Mouse (Mus musculus) hindbrain, embryonic 14.5 days (tissue): ENCODE data around the gene Apol6. TPM values are rescaled to one million over a fixed set of nuclear protein-coding genes. Genes with fewer than 3 reads are reported as not detected.

Experiments used
- ATAC-seq: fragments of 200-750 bp; cut with Nextera tagmentation; 2 replicates; pipeline ENCODE4 v1.8.0; 2017; ENCODE audit warnings: moderate number of reproducible peaks, mild to moderate bottlenecking, moderate TSS enrichment, moderate library complexity; ENCODE audit not compliant: low FRiP score
- DNase-seq: peaks from one replicate; pipeline ENCODE4 v3.0.0-alpha.2; 2015; ENCODE audit warnings: low spot score
- H3K27ac ChIP-seq: fragments of 300-500 bp; sonication (generic); 2 replicates; pipeline ENCODE4 v1.5.1; 2014; ENCODE audit warnings: mild to moderate bottlenecking, moderate library complexity
- H3K27me3 ChIP-seq: fragments of 300-500 bp; sonication (generic); 2 replicates; pipeline ENCODE4 v1.6.1; 2014; ENCODE audit warnings: mild to moderate bottlenecking, low read length, mixed read lengths; ENCODE audit not compliant: control insufficient read depth, insufficient read depth
- H3K36me3 ChIP-seq: fragments of 300-500 bp; sonication (generic); replicated peaks from 2 replicates; pipeline ENCODE4 v1.6.1; 2014; ENCODE audit not compliant: control insufficient read depth, insufficient read depth
- H3K4me1 ChIP-seq: fragments of 300-500 bp; sonication (generic); replicated peaks from 2 replicates; pipeline ENCODE4 v1.6.1; 2014; ENCODE audit warnings: antibody characterized with exemption, low read length, mixed read lengths; ENCODE audit not compliant: control insufficient read depth, insufficient read depth
- H3K4me2 ChIP-seq: fragments of 300-500 bp; sonication (generic); replicated peaks from 2 replicates; pipeline ENCODE4 v1.6.1; 2014; ENCODE audit warnings: mild to moderate bottlenecking, moderate library complexity
- H3K4me3 ChIP-seq: fragments of 300-500 bp; sonication (generic); replicated peaks from 2 replicates; pipeline ENCODE4 v1.5.1; 2014; ENCODE audit warnings: mild to moderate bottlenecking, low read length
- H3K9ac ChIP-seq: fragments of 300-500 bp; sonication (generic); 2 replicates; pipeline ENCODE4 v1.6.1; 2014
- H3K9me3 ChIP-seq: fragments of 300-500 bp; sonication (generic); 2 replicates; pipeline ENCODE4 v1.6.1; 2016; ENCODE audit warnings: low read length; ENCODE audit not compliant: control insufficient read depth
- WGBS: fragments of 180-500 bp; shearing (Covaris S2); extraction: QIAGEN DNeasy Blood & Tissue Kit; methylation state at CpG from one replicate; pipeline ENCODE4 v1.1.7; 2014; 5-methylcytosine and 5-hydroxymethylcytosine counted together
- polyA plus RNA-seq: library from polyadenylated mRNA; unstranded; fragments of >200 nt; fragmentation: Nextera tagmentation; extraction: Ambion mirVana; gene quantifications from 2 replicates; pipeline ENCODE4 v1.2.1, GENCODE M21; 2014

Gene Apol6
- polyA plus RNA-seq, 1 experiment from 2014 or later, result not detected

DNA sequence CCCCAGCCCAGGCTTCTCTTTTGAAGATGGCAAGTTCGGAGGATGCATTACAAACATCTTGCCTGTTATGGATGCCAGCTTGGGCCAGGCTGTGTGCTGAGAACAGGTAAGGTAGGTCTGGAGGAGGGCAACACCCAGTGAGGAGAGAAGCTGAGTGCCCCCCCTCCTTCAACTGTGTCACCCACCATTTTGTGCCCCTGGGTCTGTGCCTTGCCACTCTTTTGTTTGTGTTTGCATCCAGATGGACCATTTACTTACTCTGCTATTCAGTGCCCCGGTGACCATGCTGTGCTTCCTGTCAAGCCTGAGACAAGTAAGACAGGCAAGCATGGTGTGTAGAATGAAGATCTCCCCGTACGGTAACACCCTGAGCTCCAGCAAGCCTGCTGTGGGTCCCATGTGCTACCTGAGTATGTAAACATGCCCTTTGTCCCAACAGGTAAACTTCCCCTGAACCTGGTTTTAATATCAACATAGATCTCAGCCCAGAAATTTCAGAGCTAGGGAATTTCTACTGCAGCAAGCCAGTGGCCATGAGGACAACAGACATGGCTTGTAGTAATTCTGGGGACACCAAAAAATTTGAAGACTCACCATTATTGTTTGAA is 28.1 kb downstream of the Apol6 start:
- Histone ChIP-seq H3K36me3 (peaks cover 17% of the 10 kb centered on the region), H3K27ac (no peak overlapping the region), H3K27me3 (no peaks in the 10 kb centered on the region), H3K4me3 (no peak overlapping the region), H3K4me2 (no peak overlapping the region), H3K9me3 (no peaks in the 10 kb centered on the region), H3K9ac (no peak overlapping the region), H3K4me1 (0 out of 2 replicates have a peak, but pooled peaks cover 4% of the 10 kb centered on the region)
- no peak for ATAC-seq
- DNase-seq, result no peak
- 53% methylated on average over 4 of the region's 4 CpGs for WGBS

DNA sequence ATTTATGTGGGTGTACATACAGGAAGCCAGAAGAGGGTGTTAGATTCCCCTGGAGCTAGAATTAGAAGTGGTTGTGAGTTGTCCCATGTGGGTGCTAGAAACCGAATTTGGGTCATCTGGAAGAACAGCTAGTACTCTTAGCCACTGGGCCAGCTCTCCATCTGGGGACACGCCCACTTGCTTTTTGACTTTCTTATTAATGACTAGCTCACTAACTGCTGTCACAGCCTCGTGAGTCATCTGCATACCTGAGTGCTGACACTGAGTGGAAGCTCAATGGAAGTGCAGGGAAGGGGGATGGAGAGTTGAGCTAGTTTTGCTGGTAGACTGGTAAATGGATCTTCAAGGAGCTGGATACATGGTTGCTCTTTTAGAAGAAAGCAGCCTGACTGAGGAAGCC is 32.0 kb downstream of the Apol6 start:
- H3K36me3 ChIP-seq, result peaks cover 50% of the 10 kb centered on the region
- no peaks in the 10 kb centered on the region for H3K9me3 ChIP-seq
- H3K4me3 ChIP-seq, result no peak overlapping the region
- no peaks in the 10 kb centered on the region for H3K27me3 ChIP-seq
- H3K4me2 ChIP-seq, result no peak overlapping the region
- no peak overlapping the region for H3K27ac ChIP-seq
- ATAC-seq, result no peak
- no peaks in the 10 kb centered on the region for H3K4me1 ChIP-seq
- H3K9ac ChIP-seq, result no peak overlapping the region
- no peak for DNase-seq
- WGBS, result 79% methylated on average over 3 of the region's 3 CpGs

DNA sequence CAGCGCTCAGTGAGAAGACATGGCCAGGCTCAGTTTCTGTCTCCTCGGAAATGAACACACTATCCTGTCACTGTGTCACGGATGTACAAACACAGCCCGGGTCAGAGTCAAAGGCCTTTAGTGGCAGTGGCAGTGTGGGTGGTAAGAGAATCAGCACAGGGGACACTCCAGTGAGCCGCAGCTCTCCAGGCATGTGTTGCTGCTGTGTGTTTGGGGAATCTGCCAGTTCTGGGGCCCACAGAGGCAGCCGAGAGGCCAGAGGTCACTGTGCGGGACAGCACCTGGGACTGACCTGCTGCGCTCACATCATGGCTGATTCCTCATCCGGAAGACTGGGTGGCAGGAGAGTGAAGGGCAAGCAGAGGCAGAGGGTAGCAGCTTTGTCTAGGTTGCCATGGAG is 33.4 kb downstream of the Apol6 start:
- no peak overlapping the region for H3K4me2 ChIP-seq
- no peaks in the 10 kb centered on the region for H3K9me3 ChIP-seq
- H3K9ac ChIP-seq, result no peak overlapping the region
- H3K4me3 ChIP-seq, result no peak overlapping the region
- no peaks in the 10 kb centered on the region for H3K4me1 ChIP-seq
- DNase-seq (no peak), ATAC-seq (no peak)
- WGBS, result 90% methylated on average over 9 of the region's 9 CpGs
- no peaks in the 10 kb centered on the region for H3K27me3 ChIP-seq
- peaks cover 63% of the 10 kb centered on the region for H3K36me3 ChIP-seq
- H3K27ac ChIP-seq, result no peak overlapping the region

- Histone ChIP-seq H3K9ac (no peak overlapping the region), H3K27ac (no peak overlapping the region), H3K4me1 (no peaks in the 10 kb centered on the region), H3K27me3 (no peaks in the 10 kb centered on the region), H3K9me3 (no peaks in the 10 kb centered on the region), H3K4me2 (no peak overlapping the region), H3K4me3 (no peak overlapping the region), H3K36me3 (peaks cover 71% of the 10 kb centered on the region)
- DNase-seq (no peak), ATAC-seq (no peak)
- WGBS, result 64% methylated on average over 3 of the region's 3 CpGs
Measured at GRCm38 (mm10) chr15:77078786-77079185, 34.3 kb downstream of the Apol6 start.

DNA sequence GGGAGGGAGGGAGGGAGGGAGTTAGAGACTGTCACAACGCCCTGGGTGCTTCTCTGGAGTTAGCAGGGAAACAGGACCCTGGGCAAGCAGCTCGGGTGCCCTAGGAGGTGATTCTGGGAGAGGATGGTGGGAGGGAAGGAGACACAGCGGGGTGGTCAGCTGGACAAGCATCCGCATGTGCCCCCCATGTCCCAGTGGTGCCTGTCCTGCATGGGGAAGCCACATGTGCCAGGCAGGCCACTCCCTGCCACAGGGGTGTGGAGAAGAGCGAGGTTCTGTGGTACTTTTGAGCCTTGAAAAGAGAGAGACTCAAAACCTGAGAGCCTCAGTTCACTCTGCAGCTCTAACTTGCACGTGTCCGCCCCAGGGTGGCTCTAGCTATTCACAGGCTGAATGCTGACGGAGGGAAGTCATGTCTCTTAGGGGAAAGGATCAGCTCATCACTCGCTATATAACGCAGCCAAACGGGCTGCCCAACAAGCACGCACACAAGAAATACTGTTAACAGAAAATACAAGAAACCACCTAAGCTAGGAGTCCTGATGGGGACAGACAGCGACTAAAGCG is 34.8 kb downstream of the Apol6 start:
- H3K4me3 ChIP-seq, result no peak overlapping the region
- no peak overlapping the region for H3K9ac ChIP-seq
- H3K4me2 ChIP-seq, result no peak overlapping the region
- no peaks in the 10 kb centered on the region for H3K9me3 ChIP-seq
- H3K27ac ChIP-seq, result no peak overlapping the region
- H3K36me3 ChIP-seq, result peaks cover 76% of the 10 kb centered on the region
- no peaks in the 10 kb centered on the region for H3K4me1 ChIP-seq
- WGBS, result 59% methylated on average over 14 of the region's 14 CpGs
- no peak for DNase-seq
- no peak for ATAC-seq
- H3K27me3 ChIP-seq, result no peaks in the 10 kb centered on the region

DNA sequence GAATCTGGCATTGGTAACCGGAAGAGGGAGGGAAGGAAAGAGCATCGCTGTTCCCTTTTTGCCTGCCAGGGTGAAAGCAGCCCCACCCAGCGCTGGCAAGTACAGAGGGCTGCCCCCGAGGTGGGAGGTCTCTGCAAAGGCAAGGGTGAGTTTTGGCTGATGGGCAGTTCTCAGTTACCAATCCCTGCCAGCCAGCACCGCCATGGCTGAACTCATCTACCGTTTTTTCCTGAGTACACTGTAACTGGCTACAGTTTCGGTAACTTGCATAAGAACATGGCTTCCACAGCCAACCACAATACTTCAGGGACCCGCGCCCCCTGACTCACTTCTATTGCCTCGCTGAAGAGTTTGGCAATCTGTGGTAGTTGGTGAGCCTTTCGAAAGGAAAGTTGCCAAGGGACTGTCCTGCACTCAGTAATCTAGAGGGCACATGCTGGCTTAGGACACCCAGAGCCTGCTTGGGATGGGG is 35.4 kb downstream of the Apol6 start:
- Histone ChIP-seq H3K9ac (no peak overlapping the region), H3K27me3 (no peaks in the 10 kb centered on the region), H3K4me3 (no peak overlapping the region), H3K4me2 (no peak overlapping the region), H3K27ac (no peak overlapping the region), H3K36me3 (peaks cover 82% of the 10 kb centered on the region), H3K4me1 (no peaks in the 10 kb centered on the region), H3K9me3 (no peaks in the 10 kb centered on the region)
- DNase-seq (no peak), ATAC-seq (no peak)
- 71% methylated on average over 11 of the region's 11 CpGs for WGBS

DNA sequence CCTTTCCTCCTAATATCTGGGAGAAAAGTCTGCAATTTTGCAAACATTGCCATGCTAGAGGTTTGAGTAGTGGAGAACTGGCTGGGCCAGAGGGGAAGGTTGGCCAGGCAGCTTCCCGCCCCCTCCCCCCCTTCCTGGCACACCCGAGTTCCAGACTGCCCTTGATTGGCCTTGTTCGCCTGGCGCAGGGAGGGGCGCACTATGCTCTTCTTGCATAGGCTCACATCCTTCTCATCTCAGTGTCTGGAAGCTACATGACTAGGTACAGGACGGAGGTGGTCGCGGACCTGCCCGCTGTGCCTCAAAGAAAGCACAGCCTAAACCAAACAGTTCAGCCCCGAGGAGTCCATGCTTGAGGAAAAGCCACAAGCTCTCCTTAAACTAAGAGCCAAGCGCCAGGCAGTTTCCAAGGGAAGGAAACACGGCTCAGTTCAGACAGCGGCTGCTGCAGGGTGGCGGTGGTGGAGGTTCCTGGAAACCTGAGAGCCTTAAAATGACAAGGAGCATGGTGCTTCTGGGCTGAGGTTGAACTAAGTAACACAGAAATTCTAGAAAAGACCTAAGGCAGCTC is 36.2 kb downstream of the Apol6 start:
- Histone ChIP-seq H3K27ac (no peak overlapping the region), H3K27me3 (no peaks in the 10 kb centered on the region)

GRCm38 (mm10) chr15:77081454-77081853 is 36.9 kb downstream of the Apol6 start:
- H3K9me3 ChIP-seq, result no peaks in the 10 kb centered on the region
- H3K9ac ChIP-seq, result no peak overlapping the region
- H3K4me1 ChIP-seq, result no peaks in the 10 kb centered on the region
- no peaks in the 10 kb centered on the region for H3K27me3 ChIP-seq
- no peak overlapping the region for H3K27ac ChIP-seq
- no peak overlapping the region for H3K4me2 ChIP-seq
- ATAC-seq, result no peak
- no peak overlapping the region for H3K4me3 ChIP-seq
- 84% methylated on average over 5 of the region's 5 CpGs for WGBS
- peaks cover 91% of the 10 kb centered on the region for H3K36me3 ChIP-seq
- DNase-seq, result no peak

More for the DNA sequence above, 36.2 kb downstream of the Apol6 start:
- DNase-seq, result no peak
- WGBS, result 84% methylated on average over 14 of the region's 14 CpGs
- Histone ChIP-seq H3K9me3 (no peaks in the 10 kb centered on the region), H3K4me3 (no peak overlapping the region), H3K9ac (no peak overlapping the region), H3K36me3 (peaks cover 90% of the 10 kb centered on the region), H3K4me1 (no peaks in the 10 kb centered on the region), H3K4me2 (no peak overlapping the region)
- ATAC-seq, result no peak

DNA sequence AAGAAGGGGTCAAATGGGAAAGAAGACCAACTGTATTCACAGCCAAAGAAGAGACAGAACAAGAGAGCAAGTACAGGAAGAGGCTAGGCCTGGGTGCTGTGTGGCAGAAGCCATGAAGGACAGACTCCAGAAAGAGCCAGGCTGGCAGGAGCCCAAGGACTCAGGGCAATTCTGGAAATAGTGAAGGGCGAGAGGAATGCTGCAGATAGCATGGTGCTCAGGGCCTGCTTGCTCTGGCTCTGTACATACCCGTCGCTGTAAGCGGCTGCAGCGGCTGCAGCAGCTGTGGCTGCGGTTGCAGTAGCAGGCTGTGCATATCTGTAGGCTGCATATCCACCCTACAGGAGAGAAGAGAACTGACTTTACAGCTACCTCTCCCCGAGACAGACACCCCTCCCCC is 41.3 kb downstream of the Apol6 start:
- 94% methylated on average over 7 of the region's 7 CpGs for WGBS
- Histone ChIP-seq H3K4me1 (no peaks in the 10 kb centered on the region), H3K4me2 (no peak overlapping the region), H3K36me3 (peaks cover 81% of the 10 kb centered on the region), H3K9ac (no peak overlapping the region), H3K27ac (no peak overlapping the region), H3K9me3 (no peaks in the 10 kb centered on the region), H3K4me3 (no peak overlapping the region), H3K27me3 (no peaks in the 10 kb centered on the region)
- no peak for ATAC-seq
- DNase-seq, result no peak
